Mouse (Mus musculus): ENCODE data around the gene Tbc1d22a.

DNA sequence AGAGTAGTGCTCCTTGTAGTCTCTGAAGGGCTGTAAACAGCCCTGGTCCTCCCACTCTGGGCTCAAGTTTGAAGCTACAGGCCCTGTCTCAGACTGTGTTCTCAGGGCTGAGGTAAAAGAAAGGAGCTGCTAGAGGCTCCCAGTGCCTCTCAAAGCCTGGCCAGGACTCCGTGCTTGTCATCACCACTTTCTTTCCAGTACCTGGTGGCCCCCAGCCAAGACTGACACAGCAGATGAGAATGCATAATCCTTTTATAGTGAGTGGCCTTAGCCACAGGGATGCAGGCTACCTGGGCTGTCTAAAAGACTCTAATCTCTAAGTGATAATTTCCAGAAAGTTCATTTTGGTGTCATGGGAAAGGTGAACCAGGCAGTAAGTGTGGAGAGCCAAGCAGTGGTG is 54.3 kb downstream of the Tbc1d22a start:
- TF ChIP-seq POLR2A (IDR thresholded peaks at IDR 0.05; ENCODE audit: low read depth, low read length) (no peak), CTCF (conservative IDR thresholded peaks at IDR 0.05; ENCODE audit: insufficient read depth, insufficient read length, low read depth, low read length) (no peak)

All from kidney, adult 2 months (tissue).